Mouse (Mus musculus) neural tube, embryonic 11.5 days (tissue): ENCODE measurements around the gene Filip1. TPM values are rescaled to one million over a fixed set of nuclear protein-coding genes. Genes with fewer than 3 reads are reported as not detected.

ENCODE experiments used
- ATAC-seq: fragments of 200-750 bp; cut with Nextera tagmentation; 2 replicates; pipeline ENCODE4 v1.8.0; 2017; ENCODE audit warnings: moderate number of reproducible peaks, mild to moderate bottlenecking, moderate TSS enrichment, moderate library complexity; ENCODE audit not compliant: insufficient read depth, low FRiP score, low TSS enrichment
- DNase-seq: peaks from one replicate; pipeline ENCODE4 v3.0.0-alpha.2; 2015; ENCODE audit warnings: low spot score
- H3K27ac ChIP-seq: fragments of 300-500 bp; sonication (generic); 2 replicates; pipeline ENCODE4 v1.5.1; 2014; ENCODE audit warnings: low read depth, mild to moderate bottlenecking, low read length
- H3K27me3 ChIP-seq: fragments of 300-500 bp; sonication (generic); 2 replicates; pipeline ENCODE4 v1.6.1; 2014; ENCODE audit warnings: mild to moderate bottlenecking, low read length, mixed read lengths; ENCODE audit not compliant: control insufficient read depth, insufficient read depth
- H3K36me3 ChIP-seq: fragments of 300-500 bp; sonication (generic); 2 replicates; pipeline ENCODE4 v1.6.1; 2014; ENCODE audit warnings: mild to moderate bottlenecking, low read length, moderate library complexity, mixed read lengths; ENCODE audit not compliant: control insufficient read depth, insufficient read depth
- H3K4me1 ChIP-seq: fragments of 300-500 bp; sonication (generic); 2 replicates; pipeline ENCODE4 v1.6.1; 2014; ENCODE audit warnings: low read length, mixed read lengths; ENCODE audit not compliant: control insufficient read depth, insufficient read depth
- H3K4me2 ChIP-seq: fragments of 300-500 bp; sonication (generic); 2 replicates; pipeline ENCODE4 v1.6.1; 2014; ENCODE audit warnings: low read depth, mild to moderate bottlenecking, moderate library complexity
- H3K4me3 ChIP-seq: fragments of 300-500 bp; sonication (generic); 2 replicates; pipeline ENCODE4 v1.5.1; 2014; ENCODE audit warnings: low read depth, low read length
- H3K9ac ChIP-seq: fragments of 300-500 bp; sonication (generic); 2 replicates; pipeline ENCODE4 v1.6.1; 2014; ENCODE audit warnings: mild to moderate bottlenecking, low read length
- H3K9me3 ChIP-seq: fragments of 300-500 bp; sonication (generic); 2 replicates; pipeline ENCODE4 v1.6.1; 2016; ENCODE audit warnings: low read length; ENCODE audit not compliant: control insufficient read depth
- WGBS: fragments of 180-500 bp; shearing (Covaris S2); extraction: QIAGEN DNeasy Blood & Tissue Kit; methylation state at CpG from one replicate; pipeline ENCODE4 v1.1.7; 2014; 5-methylcytosine and 5-hydroxymethylcytosine counted together
- polyA plus RNA-seq: library from polyadenylated mRNA; unstranded; fragments of >200 nt; fragmentation: Nextera tagmentation; extraction: Ambion mirVana; gene quantifications from 2 replicates; pipeline ENCODE4 v1.2.1, GENCODE M21; 2014

Gene Filip1
- polyA plus RNA-seq, 1 experiment from 2014 or later = 6.2 TPM

GRCm38 (mm10) chr9:79975121-79975520, 37.5 kb downstream of the Filip1 start:
- ATAC-seq (no peak), DNase-seq (no peak)
- Histone ChIP-seq H3K9ac (no peak overlapping the region), H3K36me3 (no peaks in the 10 kb centered on the region), H3K4me1 (no peaks in the 10 kb centered on the region; the same call in 1 of the 2 replicates), H3K4me2 (no peak overlapping the region), H3K9me3 (no peaks in the 10 kb centered on the region), H3K4me3 (no peak overlapping the region), H3K27ac (no peak overlapping the region), H3K27me3 (no peaks in the 10 kb centered on the region)
- WGBS = 86% methylated on average over 5 of the region's 5 CpGs

- Histone ChIP-seq H3K27ac (no peak overlapping the region), H3K4me3 (no peak overlapping the region), H3K9me3 (no peaks in the 10 kb centered on the region), H3K4me2 (no peak overlapping the region), H3K27me3 (no peaks in the 10 kb centered on the region), H3K9ac (no peak overlapping the region), H3K4me1 (no peaks in the 10 kb centered on the region; the same call in 1 of the 2 replicates), H3K36me3 (no peaks in the 10 kb centered on the region)
- 88% methylated on average over 8 of the region's 8 CpGs for WGBS
- ATAC-seq (no peak), DNase-seq (no peak)
Measured at GRCm38 (mm10) chr9:79973582-79973981, 39.1 kb downstream of the Filip1 start.

- Histone ChIP-seq H3K9ac (no peak overlapping the region), H3K36me3 (no peaks in the 10 kb centered on the region), H3K4me3 (no peak overlapping the region), H3K4me1 (no peaks in the 10 kb centered on the region; the same call in 1 of the 2 replicates), H3K9me3 (no peaks in the 10 kb centered on the region), H3K27ac (no peak overlapping the region), H3K4me2 (no peak overlapping the region), H3K27me3 (no peaks in the 10 kb centered on the region)
- DNase-seq (no peak), ATAC-seq (no peak)
- 89% methylated on average over 6 of the region's 6 CpGs for WGBS
Measured at GRCm38 (mm10) chr9:79972705-79973104, 39.9 kb downstream of the Filip1 start.

GRCm38 (mm10) chr9:79971619-79972018, 41.0 kb downstream of the Filip1 start:
- Histone ChIP-seq H3K27me3 (no peaks in the 10 kb centered on the region), H3K4me2 (no peak overlapping the region), H3K36me3 (no peaks in the 10 kb centered on the region), H3K9me3 (no peaks in the 10 kb centered on the region), H3K4me1 (no peaks in the 10 kb centered on the region), H3K4me3 (no peak overlapping the region), H3K9ac (no peak overlapping the region), H3K27ac (no peak overlapping the region)
- DNase-seq (no peak), ATAC-seq (no peak)
- WGBS = 87% methylated on average over 6 of the region's 6 CpGs

- ATAC-seq = no peak
- Histone ChIP-seq H3K9ac (no peak overlapping the region), H3K36me3 (no peaks in the 10 kb centered on the region), H3K4me1 (no peaks in the 10 kb centered on the region), H3K4me2 (no peak overlapping the region), H3K27me3 (no peaks in the 10 kb centered on the region), H3K27ac (no peak overlapping the region), H3K4me3 (no peak overlapping the region), H3K9me3 (no peaks in the 10 kb centered on the region)
- DNase-seq = no peak
- whole genome bisulfite sequencing = 63% methylated on average over 8 of the region's 8 CpGs
Measured at GRCm38 (mm10) chr9:79970659-79971118, 42.0 kb downstream of the Filip1 start.

- no peak overlapping the region for H3K27ac ChIP-seq
- no peaks in the 10 kb centered on the region for H3K4me1 ChIP-seq
- 88% methylated on average over 4 of the region's 4 CpGs for WGBS
- no peaks in the 10 kb centered on the region for H3K9me3 ChIP-seq
- H3K27me3 ChIP-seq = no peaks in the 10 kb centered on the region
- no peaks in the 10 kb centered on the region for H3K36me3 ChIP-seq
- DNase-seq (no peak), ATAC-seq (no peak)
- H3K4me3 ChIP-seq = no peak overlapping the region
- H3K9ac ChIP-seq = no peak overlapping the region
- no peak overlapping the region for H3K4me2 ChIP-seq
Measured at GRCm38 (mm10) chr9:79969544-79969943, 43.1 kb downstream of the Filip1 start.

- ATAC-seq = no peak
- Histone ChIP-seq H3K36me3 (no peaks in the 10 kb centered on the region), H3K4me1 (no peaks in the 10 kb centered on the region), H3K4me3 (no peak overlapping the region), H3K27ac (no peak overlapping the region), H3K4me2 (no peak overlapping the region), H3K9ac (no peak overlapping the region), H3K27me3 (no peaks in the 10 kb centered on the region), H3K9me3 (no peaks in the 10 kb centered on the region)
- DNase-seq = no peak
- WGBS = 81% methylated on average over 12 of the region's 12 CpGs
Measured at GRCm38 (mm10) chr9:79966711-79967487, 45.8 kb downstream of the Filip1 start.

GRCm38 (mm10) chr9:79965600-79966392, 46.9 kb downstream of the Filip1 start:
- ATAC-seq (no peak), DNase-seq (no peak)
- Histone ChIP-seq H3K4me1 (no peaks in the 10 kb centered on the region), H3K4me3 (no peak overlapping the region), H3K4me2 (no peak overlapping the region), H3K9me3 (no peaks in the 10 kb centered on the region), H3K36me3 (no peaks in the 10 kb centered on the region), H3K9ac (no peak overlapping the region), H3K27me3 (no peaks in the 10 kb centered on the region), H3K27ac (no peak overlapping the region)
- 86% methylated on average over 14 of the region's 14 CpGs for WGBS
